Mouse (Mus musculus) stomach, postnatal 0 days (tissue): ENCODE data around the gene Il17d. TPM values are rescaled to one million over a fixed set of nuclear protein-coding genes. Genes with fewer than 3 reads are reported as not detected.

ENCODE experiments used
- ATAC-seq: fragments of 200-750 bp; cut with Nextera tagmentation; 2 replicates; pipeline ENCODE4 v1.8.0; 2017; ENCODE audit not compliant: low FRiP score, low TSS enrichment
- DNase-seq: peaks from one replicate; pipeline ENCODE4 v3.0.0-alpha.2; 2016; ENCODE audit warnings: low spot score
- H3K27ac ChIP-seq: fragments of 300-500 bp; sonication (generic); replicated peaks from 2 replicates; pipeline ENCODE4 v1.5.1; 2014; ENCODE audit warnings: mild to moderate bottlenecking, control low read depth
- H3K27me3 ChIP-seq: fragments of 300-500 bp; sonication (generic); 2 replicates; pipeline ENCODE4 v1.6.1; 2014; ENCODE audit warnings: low read length; ENCODE audit not compliant: control insufficient read depth, insufficient read depth
- H3K36me3 ChIP-seq: fragments of 300-500 bp; sonication (generic); 2 replicates; pipeline ENCODE4 v1.6.1; 2014; ENCODE audit warnings: low read length, mixed read lengths; ENCODE audit not compliant: control insufficient read depth, insufficient read depth
- H3K4me1 ChIP-seq: fragments of 300-500 bp; sonication (generic); replicated peaks from 2 replicates; pipeline ENCODE4 v1.6.1; 2014; ENCODE audit warnings: antibody characterized with exemption; ENCODE audit not compliant: control insufficient read depth, insufficient read depth
- H3K4me2 ChIP-seq: fragments of 300-500 bp; sonication (generic); replicated peaks from 2 replicates; pipeline ENCODE4 v1.6.1; 2014; ENCODE audit warnings: low read depth, mild to moderate bottlenecking, control low read depth, moderate library complexity
- H3K4me3 ChIP-seq: fragments of 300-500 bp; sonication (generic); 2 replicates; pipeline ENCODE4 v1.5.1; 2014; ENCODE audit warnings: low read depth, low read length, control low read depth
- H3K9ac ChIP-seq: fragments of 300-500 bp; sonication (generic); 2 replicates; pipeline ENCODE4 v1.6.1; 2014; ENCODE audit warnings: mild to moderate bottlenecking, low read length, control low read depth, mixed read lengths
- H3K9me3 ChIP-seq: fragments of 300-500 bp; sonication (generic); 2 replicates; pipeline ENCODE4 v1.6.1; 2016; ENCODE audit warnings: low read length; ENCODE audit not compliant: control insufficient read depth
- CTCF ChIP-seq: IDR thresholded peaks from 2 replicates; pipeline ENCODE4 v1.5.1; 2016; ENCODE audit warnings: antibody characterized with exemption, low read depth, mild to moderate bottlenecking, moderate library complexity
- EP300 ChIP-seq: optimal IDR thresholded peaks from 2 replicates; pipeline ENCODE3; 2016; ENCODE audit warnings: antibody characterized with exemption
- WGBS: fragments of 180-500 bp; shearing (Covaris S2); extraction: QIAGEN DNeasy Blood & Tissue Kit; methylation state at CpG from one replicate; pipeline ENCODE4 v1.1.7; 2014; 5-methylcytosine and 5-hydroxymethylcytosine counted together
- polyA plus RNA-seq: library from polyadenylated mRNA; unstranded; fragments of >200 nt; fragmentation: Nextera tagmentation; extraction: Ambion mirVana; gene quantifications from 2 replicates; pipeline ENCODE4 v1.2.1, GENCODE M21; 2015

Gene Il17d
- polyA plus RNA-seq, 1 experiment from 2014 or later = 10.6 TPM

DNA sequence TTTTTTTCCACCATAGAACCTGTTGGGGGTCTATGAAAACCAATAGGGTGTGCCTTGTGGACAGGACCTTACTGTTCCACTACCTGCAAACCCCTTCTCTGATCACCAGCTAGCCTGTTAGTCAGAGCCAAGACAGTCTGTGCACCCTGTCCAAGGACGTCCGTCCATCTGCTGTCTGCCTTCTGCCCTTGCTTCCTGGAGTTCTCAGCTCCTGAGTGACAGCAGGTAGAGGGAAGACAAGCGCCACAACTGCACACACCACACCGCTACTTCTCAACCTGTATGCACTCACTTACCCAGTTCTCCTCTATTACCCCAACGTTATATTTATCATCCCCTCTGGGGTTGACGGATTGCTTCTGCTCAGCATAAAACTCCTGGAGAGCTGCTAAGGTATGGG, 41.0 kb downstream of the Il17d start:
- DNase-seq (no peak), ATAC-seq (no peak)
- Histone ChIP-seq H3K27ac (no peak overlapping the region), H3K36me3 (no peaks in the 10 kb centered on the region), H3K9me3 (no peaks in the 10 kb centered on the region), H3K9ac (no peak overlapping the region), H3K4me2 (no peak overlapping the region), H3K4me1 (no peaks in the 10 kb centered on the region), H3K27me3 (no peaks in the 10 kb centered on the region), H3K4me3 (no peak overlapping the region)
- TF ChIP-seq EP300 (no peak), CTCF (no peak)
- 77% methylated on average over 6 of the region's 6 CpGs for WGBS

DNA sequence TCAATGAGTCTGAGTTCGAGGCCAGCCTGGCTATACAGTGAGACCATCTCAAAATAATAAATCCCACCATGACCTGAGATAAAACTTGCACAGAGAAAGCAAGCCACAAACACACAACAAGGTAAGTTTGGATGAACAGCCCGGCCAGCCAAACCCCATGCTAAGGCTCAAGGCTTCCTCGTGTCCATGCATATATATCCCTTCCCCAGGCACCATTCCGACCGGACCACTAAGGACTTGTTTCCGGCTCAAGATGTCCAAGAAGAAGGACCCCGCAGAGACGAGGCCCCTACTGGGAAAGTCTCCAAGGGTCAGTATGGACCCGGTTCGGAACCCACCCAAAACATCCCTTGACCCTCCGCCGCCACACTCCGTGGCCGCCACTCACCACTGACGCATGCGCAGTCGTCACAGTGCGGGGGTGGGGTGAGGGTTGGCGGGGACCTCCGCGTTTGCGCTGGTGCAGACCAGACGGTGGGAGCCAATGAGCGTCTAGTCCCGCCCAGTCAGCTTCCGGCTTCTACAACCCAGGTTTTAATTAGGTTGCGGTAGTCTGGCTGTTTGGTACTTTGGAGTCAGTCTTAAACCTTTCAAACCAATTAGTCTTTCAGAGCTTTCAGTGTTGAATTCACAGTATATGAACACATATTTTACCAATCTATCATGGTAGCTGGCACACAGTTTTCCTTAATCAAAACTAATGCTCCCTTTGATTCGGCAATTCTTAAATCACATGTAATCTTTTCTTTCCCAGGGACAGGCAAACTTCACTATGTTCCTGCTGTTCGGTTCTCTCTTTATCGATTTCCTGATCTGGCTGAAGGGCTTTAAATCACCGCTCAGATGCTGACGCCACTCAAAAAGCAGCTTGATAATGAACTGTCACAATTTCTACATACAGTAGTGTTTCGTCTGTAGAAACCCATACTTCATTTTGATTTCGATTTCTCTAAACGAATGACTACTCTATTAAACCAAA, 46.9 kb downstream of the Il17d start, which contains the start of gene Eef1akmt1:
Gene Eef1akmt1 (minus strand): TSS at position 458 of the 979 bp plus-strand sequence.
- Histone ChIP-seq H3K9ac (peak within 1 kb of the TSS; percentile 81), H3K4me2 (peak within 1 kb of the TSS; percentile 60), H3K36me3 (no peaks in the 10 kb centered on the region), H3K27me3 (no peaks in the 10 kb centered on the region), H3K4me1 (no peaks in the 10 kb centered on the region), H3K9me3 (no peaks in the 10 kb centered on the region), H3K27ac (peak within 1 kb of the TSS; percentile 81), H3K4me3 (peak within 1 kb of the TSS; percentile 62)
- 7% methylated on average over 35 of the region's 35 CpGs for WGBS
- DNase-seq (peak; percentile 96), ATAC-seq (peak; percentile 99)
- TF ChIP-seq EP300 (no peak), CTCF (no peak)

GRCm38 (mm10) chr14:57574792-57575587, 50.4 kb downstream of the Il17d start:
- DNase-seq = no peak
- Histone ChIP-seq H3K9ac (no peak overlapping the region), H3K9me3 (no peaks in the 10 kb centered on the region), H3K36me3 (0 out of 2 replicates have a peak, but pooled peaks cover 2% of the 10 kb centered on the region), H3K27me3 (no peaks in the 10 kb centered on the region), H3K27ac (no peak overlapping the region), H3K4me2 (no peak overlapping the region), H3K4me1 (no peaks in the 10 kb centered on the region), H3K4me3 (no peak overlapping the region)
- no peak for TF ChIP-seq CTCF
- no peak for TF ChIP-seq EP300
- no peak for ATAC-seq
- WGBS = 82% methylated on average over 6 of the region's 6 CpGs

- Histone ChIP-seq H3K36me3 (0 out of 2 replicates have a peak, but pooled peaks cover 2% of the 10 kb centered on the region), H3K9ac (no peak overlapping the region), H3K4me3 (no peak overlapping the region), H3K4me1 (no peaks in the 10 kb centered on the region), H3K27ac (no peak overlapping the region), H3K4me2 (no peak overlapping the region), H3K9me3 (no peaks in the 10 kb centered on the region), H3K27me3 (no peaks in the 10 kb centered on the region)
- ATAC-seq (no peak), DNase-seq (no peak)
- WGBS = 96% methylated on average over 2 of the region's 2 CpGs
- TF ChIP-seq EP300 (no peak), CTCF (no peak)
Observed at GRCm38 (mm10) chr14:57576364-57577060, 51.9 kb downstream of the Il17d start.

- 86% methylated on average over 3 of the region's 3 CpGs for WGBS
- Histone ChIP-seq H3K4me1 (no peaks in the 10 kb centered on the region), H3K4me3 (no peak overlapping the region), H3K36me3 (peaks cover 19% of the 10 kb centered on the region), H3K9ac (no peak overlapping the region), H3K9me3 (no peaks in the 10 kb centered on the region), H3K27ac (no peak overlapping the region), H3K4me2 (no peak overlapping the region), H3K27me3 (no peaks in the 10 kb centered on the region)
- no peak for TF ChIP-seq CTCF
- TF ChIP-seq EP300 = no peak
- no peak for ATAC-seq
- no peak for DNase-seq
Observed at GRCm38 (mm10) chr14:57591830-57592229, 67.3 kb downstream of the Il17d start.

Other genes with a start within 250 kb of the Il17d start
- gene Cryl1, start 126.2 kb upstream of the Il17d start, polyA plus RNA-seq = 49.8 and 51.3 TPM in 2 replicates
- 4.9 and 5.5 TPM in 2 replicates for gene Ift88, start 100.7 kb upstream of the Il17d start, polyA plus RNA-seq
- 59.5 and 60.9 TPM in 2 replicates for gene Eef1akmt1, start 46.8 kb downstream of the Il17d start, polyA plus RNA-seq
- 6.8 and 7.9 TPM in 2 replicates for gene Xpo4, start 140.7 kb downstream of the Il17d start, polyA plus RNA-seq
- not detected in 2 replicates for gene Gm49361, start 221.3 kb downstream of the Il17d start, polyA plus RNA-seq
- 10.9 and 11.5 TPM in 2 replicates for gene Lats2, start 233.6 kb downstream of the Il17d start, polyA plus RNA-seq